Mouse (Mus musculus) lung, embryonic 14.5 days (tissue): ENCODE measurements at regions not wholly inside any gene's neighbourhood (a gene's known extent, or its start where the extent isn't known, plus 50 kb on each side); places are given as distances from the start of the nearest gene placed in this dataset.
A peak's percentile ranks its signal among the peaks of the same experiment; 100 is the strongest.

Experiments used
- ATAC-seq: fragments of 200-750 bp; cut with Nextera tagmentation; 2 replicates; pipeline ENCODE4 v1.8.0; 2017; ENCODE audit warnings: mild to moderate bottlenecking, moderate TSS enrichment, moderate library complexity; ENCODE audit not compliant: insufficient read depth
- DNase-seq: peaks from one replicate; pipeline ENCODE4 v3.0.0-alpha.2; 2015
- H3K27ac ChIP-seq: fragments of 300-500 bp; sonication (generic); 2 replicates; pipeline ENCODE4 v1.5.1; 2014; ENCODE audit warnings: low read depth, mild to moderate bottlenecking, moderate library complexity
- H3K27me3 ChIP-seq: fragments of 300-500 bp; sonication (generic); 2 replicates; pipeline ENCODE4 v1.6.1; 2014; ENCODE audit warnings: low read length, control low read depth; ENCODE audit not compliant: insufficient read depth
- H3K36me3 ChIP-seq: fragments of 300-500 bp; sonication (generic); 2 replicates; pipeline ENCODE4 v1.6.1; 2014; ENCODE audit warnings: control low read depth; ENCODE audit not compliant: insufficient read depth
- H3K4me1 ChIP-seq: fragments of 300-500 bp; sonication (generic); 2 replicates; pipeline ENCODE4 v1.6.1; 2014; ENCODE audit warnings: antibody characterized with exemption, control low read depth; ENCODE audit not compliant: insufficient read depth
- H3K4me2 ChIP-seq: fragments of 300-500 bp; sonication (generic); 2 replicates; pipeline ENCODE4 v1.6.1; 2014; ENCODE audit warnings: mild to moderate bottlenecking
- H3K4me3 ChIP-seq: fragments of 300-500 bp; sonication (generic); 2 replicates; pipeline ENCODE4 v1.5.1; 2014; ENCODE audit warnings: low read depth, low read length
- H3K9ac ChIP-seq: fragments of 300-500 bp; sonication (generic); 2 replicates; pipeline ENCODE4 v1.6.1; 2014
- H3K9me3 ChIP-seq: fragments of 300-500 bp; sonication (generic); 2 replicates; pipeline ENCODE4 v1.6.1; 2016; ENCODE audit warnings: low read depth, low read length, control low read depth
- CTCF ChIP-seq: IDR thresholded peaks from 2 replicates; pipeline ENCODE4 v1.5.1; 2016; ENCODE audit warnings: antibody characterized with exemption, low read depth
- WGBS: fragments of 180-500 bp; shearing (Covaris S2); extraction: QIAGEN DNeasy Blood & Tissue Kit; methylation state at CpG from one replicate; pipeline ENCODE4 v1.1.7; 2014; 5-methylcytosine and 5-hydroxymethylcytosine counted together

GRCm38 (mm10) chr13:97441803-97442202 lies 200.9 kb downstream of the Enc1 start:
- no peak overlapping the region for H3K4me2 ChIP-seq
- H3K9ac ChIP-seq, result no peak overlapping the region
- H3K36me3 ChIP-seq, result no peaks in the 10 kb centered on the region
- ATAC-seq (no peak), DNase-seq (no peak)
- WGBS, result 25% methylated on average over 2 of the region's 2 CpGs
- H3K4me3 ChIP-seq, result no peak overlapping the region
- H3K27me3 ChIP-seq, result no peaks in the 10 kb centered on the region
- no peak for TF ChIP-seq CTCF
- peak overlapping the region; percentile 34 for H3K27ac ChIP-seq
- no peaks in the 10 kb centered on the region for H3K9me3 ChIP-seq
- peaks cover 32% of the 10 kb centered on the region for H3K4me1 ChIP-seq

GRCm38 (mm10) chr13:97439216-97439979 lies 198.5 kb downstream of the Enc1 start:
- ATAC-seq, result peak; percentile 35
- Histone ChIP-seq H3K9me3 (no peaks in the 10 kb centered on the region), H3K9ac (peak overlapping the region; percentile 20; the same call in 1 of the 2 replicates), H3K27me3 (no peaks in the 10 kb centered on the region), H3K27ac (peak overlapping the region; percentile 75), H3K36me3 (no peaks in the 10 kb centered on the region), H3K4me1 (peaks cover 43% of the 10 kb centered on the region), H3K4me3 (no peak overlapping the region), H3K4me2 (peak overlapping the region; percentile 48)
- TF ChIP-seq CTCF, result 0 out of 2 replicates have a peak, but pooled peaks have one; percentile 2
- 11% methylated on average over 16 of the region's 16 CpGs for WGBS
- DNase-seq, result peak; percentile 87

GRCm38 (mm10) chr13:97438692-97439091 lies 197.8 kb downstream of the Enc1 start:
- DNase-seq, result peak; percentile 58

GRCm38 (mm10) chr13:97438277-97438676 lies 197.4 kb downstream of the Enc1 start:
- Histone ChIP-seq H3K9ac (no peak overlapping the region), H3K36me3 (no peaks in the 10 kb centered on the region)
- TF ChIP-seq CTCF, result no peak

More at GRCm38 (mm10) chr13:97438692-97439091, 197.8 kb downstream of the Enc1 start:
- Histone ChIP-seq H3K27ac (peak overlapping the region; percentile 75), H3K27me3 (no peaks in the 10 kb centered on the region), H3K4me1 (peaks cover 40% of the 10 kb centered on the region), H3K9me3 (no peaks in the 10 kb centered on the region), H3K36me3 (no peaks in the 10 kb centered on the region), H3K4me2 (peak overlapping the region; percentile 48), H3K9ac (peak overlapping the region; percentile 20; the same call in 1 of the 2 replicates), H3K4me3 (no peak overlapping the region)
- WGBS, result 23% methylated on average over 12 of the region's 12 CpGs
- ATAC-seq, result no peak
- TF ChIP-seq CTCF, result no peak

GRCm38 (mm10) chr13:97436719-97437350 lies 195.9 kb downstream of the Enc1 start:
- no peak for ATAC-seq
- WGBS, result 15% methylated on average over 5 of the region's 5 CpGs
- no peaks in the 10 kb centered on the region for H3K27me3 ChIP-seq
- no peak for DNase-seq
- TF ChIP-seq CTCF, result no peak
- no peaks in the 10 kb centered on the region for H3K9me3 ChIP-seq
- peak overlapping the region; percentile 68; the same call in 1 of the 2 replicates for H3K4me2 ChIP-seq
- no peaks in the 10 kb centered on the region for H3K36me3 ChIP-seq
- H3K4me1 ChIP-seq, result peaks cover 39% of the 10 kb centered on the region
- H3K27ac ChIP-seq, result no peak overlapping the region
- no peak overlapping the region for H3K9ac ChIP-seq
- no peak overlapping the region for H3K4me3 ChIP-seq

More at GRCm38 (mm10) chr13:97438277-97438676, 197.4 kb downstream of the Enc1 start:
- H3K9me3 ChIP-seq, result no peaks in the 10 kb centered on the region
- 87% methylated on average over 3 of the region's 3 CpGs for WGBS
- H3K27me3 ChIP-seq, result no peaks in the 10 kb centered on the region
- DNase-seq, result no peak
- no peak overlapping the region for H3K27ac ChIP-seq
- H3K4me1 ChIP-seq, result peaks cover 40% of the 10 kb centered on the region
- no peak overlapping the region for H3K4me2 ChIP-seq
- no peak overlapping the region for H3K4me3 ChIP-seq
- no peak for ATAC-seq

GRCm38 (mm10) chr13:97435865-97436718 lies 195.2 kb downstream of the Enc1 start:
- no peaks in the 10 kb centered on the region for H3K27me3 ChIP-seq
- H3K4me1 ChIP-seq, result peaks cover 33% of the 10 kb centered on the region
- peak overlapping the region; percentile 9; the same call in 1 of the 2 replicates for H3K27ac ChIP-seq
- DNase-seq (peak; percentile 78), ATAC-seq (peak; percentile 31; the same call in 1 of the 2 replicates)
- peak overlapping the region; percentile 68 for H3K4me2 ChIP-seq
- peak overlapping the region; percentile 43; the same call in 1 of the 2 replicates for H3K9ac ChIP-seq
- H3K36me3 ChIP-seq, result no peaks in the 10 kb centered on the region
- H3K4me3 ChIP-seq, result peak overlapping the region; percentile 30
- 5% methylated on average over 24 of the region's 24 CpGs for WGBS
- TF ChIP-seq CTCF, result peak; percentile 17; the same call in 1 of the 2 replicates
- no peaks in the 10 kb centered on the region for H3K9me3 ChIP-seq
